Mouse (Mus musculus) hindbrain, embryonic 16.5 days (tissue): Measurements from ENCODE around the gene Ldhal6b. TPM values are rescaled to one million over a fixed set of nuclear protein-coding genes. Genes with fewer than 3 reads are reported as not detected.

ENCODE experiments used
- microRNA-seq: library from miRNA; unstranded; fragments of <30 nt; microRNA quantifications from one replicate; pipeline ENCODE4, GENCODE M21; 2017
- polyA plus RNA-seq: library from polyadenylated mRNA; unstranded; fragments of >200 nt; fragmentation: Nextera tagmentation; extraction: Ambion mirVana; gene quantifications from 2 replicates; pipeline ENCODE4 v1.2.1, GENCODE M21; 2015

Gene Ldhal6b
- polyA plus RNA-seq, 1 experiment from 2014 or later, result not detected

Small RNA genes lying within 50 kb of the gene (microRNA-seq; reads per million reads assigned to microRNA genes)
- gene Gm22475, result not detected

Other genes starting within 250 kb of the Ldhal6b start
- gene Tmem242, start 21.5 kb upstream of the Ldhal6b start, polyA plus RNA-seq, result 112 and 118 TPM in 2 replicates
- gene Zdhhc14, start 73.8 kb upstream of the Ldhal6b start, polyA plus RNA-seq, result 5.0 and 9.0 TPM in 2 replicates